Mouse (Mus musculus) CD4-positive, CD25-positive, alpha-beta regulatory T cell, adult 2 months (primary cell): ENCODE measurements around the gene Acot12.

Experiments
- DNase-seq: peaks from one replicate; pipeline ENCODE4 v3.0.0-alpha.2; 2012; ENCODE audit warnings: low read depth, low spot score

Acot12 gene

DNA sequence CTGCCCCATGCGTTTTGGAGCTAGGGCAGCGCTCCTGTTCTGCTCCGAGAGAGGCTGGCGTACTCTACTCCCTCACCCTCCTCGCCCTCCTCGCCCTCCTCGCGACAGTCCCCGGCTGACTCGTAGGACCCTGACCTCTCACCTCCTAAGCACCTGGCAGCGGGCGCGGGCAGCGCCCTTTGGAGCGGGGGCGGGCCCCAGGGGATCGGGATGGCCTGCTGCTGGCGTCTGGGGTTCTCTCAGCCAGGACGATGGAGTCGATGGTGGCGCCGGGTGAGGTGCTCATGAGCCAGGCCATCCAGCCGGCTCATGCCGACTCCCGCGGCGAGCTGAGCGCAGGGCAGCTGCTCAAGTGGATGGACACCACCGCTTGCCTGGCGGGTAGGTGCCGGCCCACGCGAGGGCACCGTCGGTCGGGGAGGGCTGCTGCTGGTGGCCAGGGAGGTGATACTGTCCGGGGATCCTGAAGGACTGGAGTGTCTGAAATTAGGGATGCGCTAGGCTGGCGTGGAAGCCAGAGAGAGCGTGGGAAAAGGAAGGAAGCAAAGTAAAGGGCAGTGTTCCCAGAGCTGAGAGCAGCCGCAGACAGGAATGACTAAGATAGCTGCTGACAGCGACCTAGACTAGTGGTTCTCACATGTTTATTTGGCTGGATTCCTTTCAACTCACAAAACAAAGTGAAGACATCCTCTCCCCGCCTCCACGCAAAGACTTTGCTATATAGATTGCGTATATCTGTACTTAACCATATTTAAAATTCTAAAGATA lies at the start of gene Acot12:
Gene Acot12 (plus strand): TSS at position 233 of the 768 bp plus-strand sequence.
- peak; percentile 9 for DNase-seq

DNA sequence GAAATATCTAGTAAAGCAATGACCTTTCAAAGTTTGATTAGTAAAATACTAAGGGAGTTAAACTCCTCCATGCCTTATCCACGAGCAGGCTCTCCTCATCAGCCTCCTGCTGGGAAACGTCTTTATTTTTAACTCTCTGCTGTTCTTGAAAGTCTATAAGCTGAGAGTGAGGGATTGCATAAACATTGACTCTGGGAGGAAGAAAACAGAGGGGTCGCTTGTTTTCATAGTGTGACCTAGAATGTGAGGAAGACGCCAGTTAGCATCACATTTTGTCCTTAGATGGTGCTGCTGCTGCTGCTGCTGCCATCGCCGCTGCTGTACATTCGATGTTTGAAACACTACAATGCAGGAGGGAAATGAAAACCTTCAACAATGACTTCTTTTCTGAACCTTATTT lies 47.7 kb upstream of the Acot12 start:
- DNase-seq = no peak

DNA sequence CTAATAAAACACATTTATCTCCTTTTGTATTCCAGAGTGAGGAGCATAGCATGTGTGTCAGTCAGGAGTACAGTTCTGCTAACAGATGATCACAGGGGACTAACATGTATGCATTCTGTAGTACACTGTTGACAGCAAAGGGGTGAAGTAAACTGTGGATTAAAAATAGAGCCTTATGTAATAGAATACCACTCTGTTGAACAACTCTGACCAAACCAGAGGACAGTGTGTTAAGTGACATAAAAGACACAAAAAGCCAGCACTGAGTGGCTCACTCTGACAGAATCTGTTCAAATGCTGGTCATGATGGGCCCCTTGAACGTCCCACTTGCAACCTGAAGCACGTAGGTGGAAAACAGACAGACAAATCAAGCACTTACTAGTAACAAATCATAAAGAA lies 45.9 kb upstream of the Acot12 start:
- no peak for DNase-seq

DNA sequence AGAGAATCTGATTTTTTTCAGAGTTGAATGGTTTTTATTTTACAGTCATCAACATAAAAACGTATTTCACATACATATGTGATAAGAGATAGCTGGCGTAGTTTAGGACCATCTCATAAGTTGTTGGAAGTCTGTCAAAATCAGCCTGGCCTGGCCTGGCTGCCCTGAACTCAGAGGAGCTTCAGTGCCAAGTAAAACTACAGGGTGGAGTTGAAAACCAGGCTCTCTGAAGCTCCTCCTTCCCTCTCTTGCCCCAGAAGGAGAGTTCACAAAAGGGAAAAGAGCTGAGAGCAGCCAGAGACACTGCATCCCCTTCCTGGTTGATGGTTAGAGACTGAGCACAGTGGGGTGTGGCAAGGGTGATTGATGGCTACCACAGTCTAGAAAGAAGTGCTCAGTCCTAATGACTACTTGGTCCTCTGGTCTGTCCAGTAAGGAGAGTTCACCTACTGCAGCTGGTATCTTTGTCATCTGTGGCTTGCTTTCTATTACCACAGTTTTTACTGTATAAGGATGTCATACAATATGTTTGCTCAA lies 45.1 kb upstream of the Acot12 start:
- no peak for DNase-seq

DNA sequence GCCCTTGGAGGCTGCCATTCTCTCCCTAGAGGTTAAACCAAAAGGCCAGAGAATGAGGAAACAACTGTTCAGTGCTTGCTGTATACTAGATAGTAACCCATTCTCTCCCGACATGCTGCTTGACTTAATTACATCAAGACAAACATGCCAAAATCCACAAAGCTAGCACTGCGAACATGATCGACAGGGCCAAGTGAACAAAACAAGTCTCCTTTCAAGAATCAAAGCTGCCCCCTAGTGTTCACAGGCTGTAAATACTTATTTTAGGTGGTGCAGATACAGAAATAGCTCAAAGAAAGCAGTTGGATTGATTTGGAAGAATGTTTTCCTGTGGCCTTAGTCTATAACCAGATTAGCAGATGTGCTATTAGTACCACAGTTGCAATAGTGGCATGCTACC lies 44.3 kb upstream of the Acot12 start:
- peak; percentile 66 for DNase-seq

DNA sequence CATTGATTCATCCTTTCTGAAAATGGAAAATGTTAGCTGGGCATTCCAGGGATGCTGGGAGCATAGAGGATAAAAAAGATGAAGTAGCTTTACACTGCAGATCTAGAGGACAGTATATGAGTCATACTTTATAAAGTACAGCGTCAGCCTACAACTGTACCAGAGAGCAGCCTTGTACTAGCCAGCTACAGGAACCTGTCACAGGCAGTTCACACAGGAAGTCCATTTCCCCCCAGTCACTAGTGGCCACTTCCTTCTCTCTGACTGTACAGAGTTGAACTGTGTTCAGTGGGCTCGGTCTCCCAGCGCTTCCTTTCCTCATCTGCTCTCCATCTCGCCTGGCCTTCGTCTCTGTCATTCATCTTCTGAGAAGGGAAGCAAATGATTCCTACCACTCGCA lies 39.0 kb upstream of the Acot12 start:
- DNase-seq = peak; percentile 36

DNA sequence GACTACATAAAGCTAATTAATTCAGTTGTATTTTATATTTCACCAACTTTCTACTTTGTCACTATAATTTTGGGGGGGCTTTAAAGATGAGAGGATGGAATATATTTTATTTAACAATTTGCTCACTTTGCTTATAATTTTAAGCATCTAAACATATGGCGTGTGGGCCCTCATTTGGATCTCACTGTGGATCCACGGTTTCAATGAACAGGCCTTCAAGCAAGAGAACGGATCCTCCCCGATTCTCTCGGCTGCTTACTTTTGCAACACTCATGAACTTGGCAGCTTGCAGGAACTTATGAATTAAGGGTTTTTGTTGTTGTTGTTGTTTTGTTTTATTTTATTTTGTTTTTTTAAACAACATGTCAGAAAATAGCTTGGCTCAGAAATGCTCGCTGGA lies 21.8 kb upstream of the Acot12 start:
- no peak for DNase-seq

DNA sequence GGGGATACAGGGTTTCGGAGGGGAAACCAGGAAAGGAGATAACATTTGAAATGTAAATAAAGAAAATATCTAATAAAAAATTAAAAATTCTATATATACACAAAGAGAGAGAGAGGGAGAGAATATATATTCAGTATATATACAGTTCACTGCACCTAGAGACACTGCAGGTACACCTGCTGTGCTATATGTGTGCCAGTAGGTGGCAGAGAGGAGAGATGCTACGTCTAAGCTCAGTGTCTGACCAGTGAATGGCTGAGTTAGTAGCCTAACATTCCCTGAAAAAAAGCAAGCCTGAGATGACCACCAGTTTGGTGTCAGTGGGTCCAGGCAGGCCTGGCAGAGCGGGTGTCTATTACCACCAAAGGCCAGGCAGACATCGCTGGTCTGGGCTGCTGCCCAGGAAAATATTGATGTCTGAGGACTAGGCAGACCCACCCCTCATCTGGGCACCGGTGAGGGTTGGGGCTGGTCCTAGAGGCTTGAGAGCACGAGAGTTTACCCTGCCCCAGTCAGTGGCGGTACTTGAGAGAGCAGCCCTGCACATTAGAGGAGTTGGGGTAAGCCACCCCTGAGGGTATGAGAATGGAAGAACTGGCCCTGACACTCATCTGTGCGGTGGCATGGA lies 18.1 kb upstream of the Acot12 start:
- DNase-seq = peak; percentile 63

DNA sequence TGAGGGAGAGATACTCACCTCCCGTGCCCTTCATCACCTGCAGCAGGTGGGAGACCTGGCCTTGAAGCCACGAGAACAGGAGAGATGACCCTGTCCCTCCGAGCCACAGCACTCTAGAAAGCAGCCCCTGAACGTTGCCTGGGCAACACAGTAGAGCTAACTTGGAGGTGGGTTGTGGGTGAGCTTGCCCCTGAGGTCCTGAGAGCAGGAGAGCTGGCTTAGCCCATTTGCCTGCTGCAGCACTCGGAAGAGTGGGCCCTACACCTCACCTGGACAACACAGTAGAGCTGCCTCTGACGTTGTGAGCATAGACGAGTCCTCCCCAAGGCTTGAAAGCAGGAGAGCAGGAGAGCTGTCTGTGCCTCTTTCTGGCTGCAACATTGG lies 17.6 kb upstream of the Acot12 start:
- DNase-seq = no peak

DNA sequence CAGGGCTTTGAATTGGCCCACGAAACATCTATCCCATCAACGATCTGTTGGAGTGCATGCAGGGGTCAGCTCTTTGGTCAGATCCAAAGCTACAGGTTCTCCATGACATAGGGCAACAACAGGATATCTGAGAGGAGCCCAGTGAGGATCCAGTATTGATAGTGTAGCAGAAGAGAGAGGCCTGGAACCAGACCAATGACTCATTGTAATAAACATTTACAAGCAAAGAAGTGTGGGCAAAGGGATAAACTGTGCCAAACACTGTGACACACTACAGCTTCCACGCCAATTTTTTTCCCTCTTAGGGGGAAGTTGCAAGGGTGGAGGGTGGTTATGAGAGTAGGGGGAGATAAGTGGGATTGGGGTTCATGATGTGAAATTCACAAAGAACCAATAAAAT lies 17.1 kb upstream of the Acot12 start:
- no peak for DNase-seq

DNA sequence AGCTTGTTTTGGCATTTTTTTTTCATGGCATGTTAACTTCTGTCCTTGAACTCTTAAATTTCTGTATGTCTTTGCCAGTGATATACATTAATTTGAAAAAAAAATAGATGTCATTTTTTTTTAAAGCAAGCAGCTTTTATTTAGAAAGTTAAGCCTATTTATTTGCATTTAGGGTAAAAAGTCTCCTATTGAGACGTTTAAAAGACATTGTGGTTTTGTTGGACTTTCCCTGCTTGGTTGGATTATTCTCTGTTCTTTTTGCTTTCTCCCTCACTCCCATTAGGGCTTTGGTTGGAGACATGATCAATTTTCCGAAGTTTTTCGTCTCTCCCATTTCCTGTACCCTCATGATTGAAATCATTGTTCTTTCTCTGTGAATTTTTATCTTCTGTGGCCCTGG lies 16.2 kb upstream of the Acot12 start:
- no peak for DNase-seq

DNA sequence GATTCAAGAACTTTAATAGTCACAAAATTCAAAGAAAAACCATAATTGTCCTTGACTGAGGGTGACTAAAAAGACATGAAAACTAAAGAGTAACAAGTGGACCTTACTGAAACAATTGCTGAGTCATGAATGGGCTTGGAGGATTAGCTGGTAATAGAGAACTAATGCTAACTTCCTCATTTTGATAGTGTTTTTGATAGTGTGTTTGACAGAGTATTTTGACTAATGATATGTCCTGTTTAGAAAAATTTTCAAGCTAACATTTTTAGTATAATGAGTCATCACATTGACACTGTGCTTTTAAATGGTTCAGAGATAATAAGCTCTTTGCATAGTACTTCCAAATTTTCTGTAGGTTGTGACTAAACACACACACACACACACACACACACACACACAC lies 13.4 kb upstream of the Acot12 start:
- DNase-seq = no peak

DNA sequence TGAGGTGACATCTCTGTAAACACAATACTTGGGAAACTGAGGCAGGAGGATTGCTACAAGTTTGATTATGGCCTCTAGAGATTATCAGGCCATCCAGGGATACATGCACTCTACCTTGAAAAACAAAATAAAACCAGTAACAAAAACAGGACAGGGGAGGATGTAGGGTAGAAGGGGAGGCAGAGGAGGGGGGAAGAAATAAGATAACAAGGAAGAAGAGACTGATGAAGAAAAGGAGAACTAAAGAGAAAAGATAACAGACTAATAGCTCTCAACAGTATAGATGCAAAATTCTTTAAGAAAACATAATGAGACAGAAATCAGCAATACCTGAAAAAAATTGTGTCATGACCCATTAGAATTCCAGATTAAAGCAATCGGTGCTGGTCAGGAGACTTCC lies 4.1 kb upstream of the Acot12 start:
- no peak for DNase-seq

DNA sequence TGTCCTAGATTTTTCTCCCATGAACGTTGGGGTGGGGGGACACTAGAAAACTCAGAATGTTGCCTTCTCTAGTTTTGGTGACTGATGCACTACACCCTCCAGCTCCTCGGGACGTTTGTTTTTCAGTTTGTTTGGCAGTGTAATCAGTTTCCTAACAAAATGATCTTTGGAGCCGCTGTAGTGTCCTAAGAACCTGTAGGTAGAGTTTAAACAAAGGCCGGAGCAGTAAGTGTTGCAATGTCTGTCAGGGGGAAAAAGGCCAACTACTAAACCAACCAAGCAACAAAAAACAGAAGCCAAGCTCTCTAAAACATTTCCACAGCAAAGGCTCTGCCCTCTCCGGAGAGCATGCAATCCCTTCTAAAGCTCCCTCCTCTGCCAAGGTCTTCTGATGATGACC lies 461 bp upstream of the Acot12 start:
- no peak for DNase-seq

DNA sequence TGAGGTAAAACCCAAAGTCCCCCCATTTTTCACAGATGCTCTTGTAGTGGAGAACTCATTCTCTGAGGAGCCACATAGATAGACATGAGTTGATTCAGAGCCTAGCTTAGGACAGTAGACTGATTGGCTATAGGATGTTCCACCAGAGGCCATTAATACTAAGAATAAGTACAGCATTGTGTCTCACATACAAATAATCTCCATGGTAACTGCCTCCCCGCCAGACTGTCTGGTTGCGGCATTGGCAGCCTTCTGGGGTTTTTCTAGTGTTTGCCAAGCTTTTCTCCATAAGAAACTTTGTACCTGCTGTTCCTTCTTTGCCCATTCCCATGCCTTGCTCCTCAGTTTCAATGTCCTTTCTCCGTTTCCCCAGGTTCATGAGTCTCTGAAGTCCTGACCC lies 1.9 kb downstream of the Acot12 start:
- DNase-seq = no peak

DNA sequence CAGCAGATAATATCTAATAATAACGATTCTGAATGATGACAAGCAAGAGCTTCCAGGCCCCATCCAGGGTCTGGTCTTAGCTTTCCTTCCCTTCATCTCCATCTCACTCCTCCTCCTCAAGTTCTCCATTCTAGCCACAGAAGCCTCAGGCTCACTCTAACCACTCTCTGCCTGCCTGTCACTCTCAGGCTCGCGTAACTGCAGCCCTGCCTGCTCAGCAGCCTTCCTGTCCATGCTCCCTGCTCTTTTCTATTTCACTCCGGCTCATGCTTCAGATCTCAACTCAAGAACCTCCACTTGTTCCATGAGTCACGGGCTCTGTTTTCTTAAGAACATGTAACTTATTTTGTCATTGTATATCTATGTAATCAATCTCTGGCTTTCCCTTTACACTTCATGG lies 5.2 kb downstream of the Acot12 start:
- no peak for DNase-seq

DNA sequence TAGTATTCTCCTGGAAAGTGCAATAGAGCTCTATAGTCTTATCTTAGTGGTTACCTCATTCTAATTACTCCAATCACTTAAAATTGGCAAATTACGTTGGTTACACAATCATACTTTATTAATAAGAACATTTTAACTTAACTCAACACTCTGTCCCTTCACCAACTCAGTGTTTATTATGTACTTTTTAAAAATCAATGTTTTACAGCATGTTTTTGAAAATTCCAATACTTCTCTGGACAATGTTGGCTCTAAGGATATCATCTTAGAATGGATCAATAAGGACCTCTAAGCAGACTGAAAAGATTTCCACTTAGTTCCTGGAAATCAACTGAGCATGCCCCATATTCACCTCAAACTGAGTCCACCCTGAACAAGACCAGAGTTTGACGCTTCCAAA lies 7.1 kb downstream of the Acot12 start:
- DNase-seq = no peak

DNA sequence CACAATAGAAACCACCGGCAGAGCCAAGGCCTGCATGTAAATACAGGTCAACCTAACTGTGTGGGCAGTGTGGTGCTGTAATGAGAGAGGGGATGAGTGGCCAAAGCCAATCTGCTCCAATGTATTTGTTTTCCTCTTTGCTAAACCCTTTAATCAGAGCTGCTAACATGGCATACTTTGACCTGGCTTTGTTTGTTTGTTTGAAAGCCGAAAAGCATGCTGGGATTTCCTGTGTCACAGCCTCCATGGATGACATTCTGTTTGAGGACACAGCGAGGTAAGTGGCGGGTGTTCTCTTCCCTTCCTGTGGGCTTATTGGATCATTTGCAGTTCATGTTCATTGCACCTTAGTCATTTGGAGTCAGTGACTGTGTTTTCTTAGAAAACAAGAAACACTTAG lies 8.7 kb downstream of the Acot12 start:
- no peak for DNase-seq

DNA sequence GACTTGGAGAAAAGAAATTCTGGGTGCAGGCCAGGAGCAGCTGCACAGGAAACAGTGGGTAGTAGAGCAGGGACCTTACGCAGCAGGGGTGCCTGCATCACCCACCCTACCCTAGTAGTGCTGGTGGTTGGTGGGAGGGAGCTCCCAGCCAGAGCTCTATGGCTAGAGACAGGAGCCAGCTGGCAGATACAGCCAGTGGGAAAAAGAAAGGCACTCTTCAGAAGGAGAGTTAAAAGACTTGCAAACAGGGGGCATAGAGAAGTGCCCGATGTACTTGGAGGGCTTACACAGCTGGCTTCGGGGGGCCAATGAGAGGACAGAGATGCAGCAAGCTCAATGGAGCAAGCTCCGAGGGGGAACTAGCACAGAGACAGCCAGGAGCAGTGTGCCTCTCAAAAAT lies 12.4 kb downstream of the Acot12 start:
- DNase-seq = no peak

DNA sequence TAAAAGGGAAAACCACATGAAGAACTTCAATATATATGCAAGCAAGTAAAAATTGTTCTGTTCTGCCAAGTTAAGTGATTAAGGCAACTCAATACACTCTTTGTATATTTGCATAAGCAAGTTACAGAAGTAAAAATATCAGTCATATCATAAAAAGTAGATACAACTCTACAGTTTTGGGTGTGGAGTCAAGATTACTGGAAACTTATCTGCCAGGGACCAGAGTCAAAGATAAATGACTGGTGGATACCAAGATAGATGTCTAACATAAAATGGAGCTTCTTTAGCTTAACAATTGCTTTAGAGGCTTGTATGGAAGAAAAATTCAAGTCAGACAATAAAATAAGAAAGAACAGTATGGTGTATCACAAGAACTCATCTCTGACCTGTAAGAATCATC lies 13.4 kb downstream of the Acot12 start:
- no peak for DNase-seq

DNA sequence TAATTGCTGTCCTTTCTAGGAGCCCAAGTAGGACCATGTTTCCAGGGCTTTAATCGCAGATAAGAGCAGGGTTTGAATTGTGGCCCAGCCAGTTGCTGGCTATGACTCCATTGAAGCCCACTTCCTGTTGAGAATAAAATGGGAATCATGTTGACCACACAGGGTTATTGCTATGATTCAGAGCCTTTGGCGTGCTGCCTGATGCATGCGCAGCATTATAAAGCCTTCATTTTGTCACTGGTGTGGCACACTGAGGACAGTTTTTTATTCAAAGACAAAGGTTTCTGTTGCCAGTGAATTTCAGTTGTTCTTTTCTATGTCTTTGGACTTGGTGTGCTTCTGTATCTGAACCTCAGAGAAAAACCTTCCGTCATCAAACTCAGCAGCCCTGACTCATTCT lies 14.9 kb downstream of the Acot12 start:
- no peak for DNase-seq

DNA sequence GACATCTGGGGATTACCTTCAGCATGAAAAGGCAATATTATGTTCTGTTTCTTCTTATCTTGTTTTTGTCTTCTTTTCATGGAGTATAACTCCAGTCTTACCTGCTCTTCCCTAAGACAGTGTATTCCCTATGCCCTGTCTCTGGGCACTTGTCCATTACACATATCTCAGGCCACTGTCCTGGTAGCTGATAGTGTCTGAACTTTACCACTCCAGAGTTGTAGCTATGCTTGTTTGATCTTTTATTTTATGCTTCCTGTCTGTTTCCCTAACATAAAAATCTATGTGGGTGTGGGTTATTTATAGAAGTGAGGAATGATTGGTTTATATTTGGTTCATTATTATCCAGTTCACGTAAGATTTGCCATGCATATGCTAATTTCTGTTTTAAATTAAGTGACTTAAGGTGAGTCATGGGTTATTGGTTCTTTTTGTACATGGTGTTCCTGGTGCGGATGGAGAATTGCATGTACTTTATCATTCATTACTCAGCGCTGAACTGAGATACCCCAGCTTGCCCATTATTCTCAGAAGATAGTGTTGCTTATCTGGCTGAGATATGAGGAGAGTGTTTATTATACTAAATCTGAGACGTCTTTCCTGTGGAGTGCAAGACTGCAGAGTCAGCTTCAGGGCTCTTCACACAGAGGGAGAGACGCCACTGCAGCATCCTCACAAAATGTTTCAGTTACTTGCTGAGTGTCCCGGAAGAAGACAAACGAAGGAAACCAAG lies 17.2 kb downstream of the Acot12 start:
- DNase-seq = no peak

DNA sequence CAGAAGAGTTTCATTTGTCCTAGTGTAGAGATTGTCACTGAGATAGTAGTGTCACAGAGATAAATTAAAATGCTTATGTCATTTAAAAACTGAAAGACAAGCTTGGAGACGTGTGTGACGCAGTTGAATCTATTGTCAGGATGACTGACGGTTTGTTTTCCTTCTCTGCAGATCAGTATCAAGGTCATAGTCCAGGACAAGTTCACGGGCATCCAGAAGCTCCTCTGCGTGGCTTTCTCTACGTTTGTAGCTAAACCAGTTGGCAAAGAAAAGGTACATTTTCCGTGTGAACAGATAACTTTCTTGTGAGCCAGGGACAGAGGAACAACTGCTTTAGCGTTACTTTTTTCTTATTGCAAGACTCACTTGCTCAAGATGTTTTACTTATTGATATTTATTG lies 18.5 kb downstream of the Acot12 start:
- no peak for DNase-seq
